Mouse (Mus musculus): Measurements from ENCODE around the gene Krtap17-1. TPM values are rescaled to one million over a fixed set of nuclear protein-coding genes. Genes with fewer than 3 reads are reported as not detected.

The Krtap17-1 gene
- polyA plus RNA-seq (2016; fragmentation: Nextera tagmentation; extraction: Ambion mirVana) = 0.68 and 0.90 TPM in 2 replicates

- 33% methylated on average over 26 of the region's 26 CpGs for WGBS
- Histone ChIP-seq H3K27ac (no peak within 1 kb of the TSS), H3K27me3 (ENCODE audit: low read depth, poor library complexity, severe bottlenecking) (peaks cover 27% of the 10 kb centered on the region), H3K36me3 (no peaks in the 10 kb centered on the region), H3K9me3 (replicated peaks) (no peaks in the 10 kb centered on the region), H3K4me3 (peak within 1 kb of the TSS; percentile 33), H3K4me1 (peaks cover 9% of the 10 kb centered on the region)
- peak; percentile 33 for DNase-seq (ENCODE audit: low spot score)
Observed at GRCm38 (mm10) chr11:99993620-99994383, at the start of gene Krtap17-1. Gene Krtap17-1 (minus strand): TSS chr11:99993994.

- no peaks in the 10 kb centered on the region for H3K4me1 ChIP-seq
Observed at GRCm38 (mm10) chr11:100041454-100041853, 47.7 kb upstream of the Krtap17-1 start, which contains the start of gene Krt34. Gene Krt34 (minus strand): TSS chr11:100041554.

GRCm38 (mm10) chr11:100029768-100030167 lies 36.0 kb upstream of the Krtap17-1 start, which contains the start of gene Krt33b:
Gene Krt33b (minus strand): TSS chr11:100029868.
- H3K27ac ChIP-seq = no peak within 1 kb of the TSS
- H3K4me1 ChIP-seq = no peaks in the 10 kb centered on the region
- no peaks in the 10 kb centered on the region for H3K9me3 ChIP-seq (replicated peaks)
- H3K27me3 ChIP-seq (ENCODE audit: low read depth, poor library complexity, severe bottlenecking) = no peaks in the 10 kb centered on the region
- DNase-seq (ENCODE audit: low spot score) = no peak
- WGBS = 94% methylated on average over 6 of the region's 6 CpGs
- no peak within 1 kb of the TSS for H3K4me3 ChIP-seq
- no peaks in the 10 kb centered on the region for H3K36me3 ChIP-seq

More at GRCm38 (mm10) chr11:100041454-100041853, 47.7 kb upstream of the Krtap17-1 start, which contains the start of gene Krt34:
- Histone ChIP-seq H3K36me3 (no peaks in the 10 kb centered on the region), H3K9me3 (replicated peaks) (no peaks in the 10 kb centered on the region), H3K4me3 (no peak within 1 kb of the TSS), H3K27me3 (ENCODE audit: low read depth, poor library complexity, severe bottlenecking) (no peaks in the 10 kb centered on the region), H3K27ac (no peak within 1 kb of the TSS)
- WGBS = 86% methylated on average over 6 of the region's 6 CpGs
- no peak for DNase-seq (ENCODE audit: low spot score)

GRCm38 (mm10) chr11:100021438-100021837 lies 27.6 kb upstream of the Krtap17-1 start:
- Histone ChIP-seq H3K9me3 (replicated peaks) (no peaks in the 10 kb centered on the region), H3K27ac (no peak overlapping the region), H3K4me1 (no peaks in the 10 kb centered on the region), H3K27me3 (ENCODE audit: low read depth, poor library complexity, severe bottlenecking) (no peaks in the 10 kb centered on the region), H3K36me3 (no peaks in the 10 kb centered on the region), H3K4me3 (no peak overlapping the region)
- no peak for DNase-seq (ENCODE audit: low spot score)
- WGBS = 89% methylated on average over 5 of the region's 5 CpGs

- H3K4me3 ChIP-seq = no peak overlapping the region
- no peaks in the 10 kb centered on the region for H3K36me3 ChIP-seq
- H3K27ac ChIP-seq = no peak overlapping the region
- no peaks in the 10 kb centered on the region for H3K9me3 ChIP-seq (replicated peaks)
- 93% methylated on average over 1 of the region's 1 CpGs for WGBS
- H3K27me3 ChIP-seq (ENCODE audit: low read depth, poor library complexity, severe bottlenecking) = no peaks in the 10 kb centered on the region
- no peaks in the 10 kb centered on the region for H3K4me1 ChIP-seq
- no peak for DNase-seq (ENCODE audit: low spot score)
Observed at GRCm38 (mm10) chr11:100019466-100019865, 25.7 kb upstream of the Krtap17-1 start.

GRCm38 (mm10) chr11:100016112-100016511 lies 22.3 kb upstream of the Krtap17-1 start, which contains the start of gene Krt33a:
Gene Krt33a (minus strand): TSS chr11:100016212.
- no peaks in the 10 kb centered on the region for H3K27me3 ChIP-seq (ENCODE audit: low read depth, poor library complexity, severe bottlenecking)
- no peaks in the 10 kb centered on the region for H3K36me3 ChIP-seq
- DNase-seq (ENCODE audit: low spot score) = no peak
- WGBS = 55% methylated on average over 4 of the region's 4 CpGs
- H3K4me3 ChIP-seq = no peak within 1 kb of the TSS
- H3K4me1 ChIP-seq = no peaks in the 10 kb centered on the region
- H3K27ac ChIP-seq = no peak within 1 kb of the TSS
- H3K9me3 ChIP-seq (replicated peaks) = no peaks in the 10 kb centered on the region

- Histone ChIP-seq H3K4me3 (no peak overlapping the region), H3K4me1 (no peaks in the 10 kb centered on the region), H3K27me3 (ENCODE audit: low read depth, poor library complexity, severe bottlenecking) (no peaks in the 10 kb centered on the region), H3K27ac (no peak overlapping the region), H3K36me3 (no peaks in the 10 kb centered on the region), H3K9me3 (replicated peaks) (no peaks in the 10 kb centered on the region)
- WGBS = 74% methylated on average over 4 of the region's 4 CpGs
- DNase-seq (ENCODE audit: low spot score) = no peak
Observed at GRCm38 (mm10) chr11:100013691-100014171, 19.9 kb upstream of the Krtap17-1 start.

GRCm38 (mm10) chr11:100010682-100011081 lies 16.9 kb upstream of the Krtap17-1 start:
- H3K4me1 ChIP-seq = no peaks in the 10 kb centered on the region
- H3K9me3 ChIP-seq (replicated peaks) = no peaks in the 10 kb centered on the region
- H3K27ac ChIP-seq = no peak overlapping the region
- WGBS = 88% methylated on average over 5 of the region's 5 CpGs
- no peak for DNase-seq (ENCODE audit: low spot score)
- no peaks in the 10 kb centered on the region for H3K27me3 ChIP-seq (ENCODE audit: low read depth, poor library complexity, severe bottlenecking)
- H3K36me3 ChIP-seq = no peaks in the 10 kb centered on the region
- no peak overlapping the region for H3K4me3 ChIP-seq

- Histone ChIP-seq H3K27ac (no peak overlapping the region), H3K9me3 (replicated peaks) (no peaks in the 10 kb centered on the region), H3K4me1 (no peaks in the 10 kb centered on the region), H3K4me3 (no peak overlapping the region), H3K27me3 (ENCODE audit: low read depth, poor library complexity, severe bottlenecking) (no peaks in the 10 kb centered on the region), H3K36me3 (no peaks in the 10 kb centered on the region)
- no peak for DNase-seq (ENCODE audit: low spot score)
- WGBS = 91% methylated on average over 5 of the region's 5 CpGs
Observed at GRCm38 (mm10) chr11:100008336-100008735, 14.5 kb upstream of the Krtap17-1 start.

GRCm38 (mm10) chr11:100006624-100007023 lies 12.8 kb upstream of the Krtap17-1 start:
- Histone ChIP-seq H3K4me3 (no peak overlapping the region), H3K27ac (no peak overlapping the region), H3K27me3 (ENCODE audit: low read depth, poor library complexity, severe bottlenecking) (no peaks in the 10 kb centered on the region), H3K4me1 (no peaks in the 10 kb centered on the region), H3K36me3 (no peaks in the 10 kb centered on the region), H3K9me3 (replicated peaks) (no peaks in the 10 kb centered on the region)
- no peak for DNase-seq (ENCODE audit: low spot score)
- 57% methylated on average over 3 of the region's 3 CpGs for WGBS

- H3K27ac ChIP-seq = no peak overlapping the region
- WGBS = 87% methylated on average over 8 of the region's 8 CpGs
- no peak for DNase-seq (ENCODE audit: low spot score)
- H3K4me1 ChIP-seq = no peaks in the 10 kb centered on the region
- H3K4me3 ChIP-seq = no peak overlapping the region
- H3K36me3 ChIP-seq = no peaks in the 10 kb centered on the region
- H3K9me3 ChIP-seq (replicated peaks) = no peaks in the 10 kb centered on the region
- no peaks in the 10 kb centered on the region for H3K27me3 ChIP-seq (ENCODE audit: low read depth, poor library complexity, severe bottlenecking)
Observed at GRCm38 (mm10) chr11:100005905-100006304, 12.1 kb upstream of the Krtap17-1 start.

GRCm38 (mm10) chr11:100004846-100005245 lies 11.1 kb upstream of the Krtap17-1 start:
- DNase-seq (ENCODE audit: low spot score) = no peak
- H3K9me3 ChIP-seq (replicated peaks) = no peaks in the 10 kb centered on the region
- H3K4me1 ChIP-seq = no peaks in the 10 kb centered on the region
- no peak overlapping the region for H3K4me3 ChIP-seq
- H3K27me3 ChIP-seq (ENCODE audit: low read depth, poor library complexity, severe bottlenecking) = no peaks in the 10 kb centered on the region
- 25% methylated on average over 6 of the region's 6 CpGs for WGBS
- H3K36me3 ChIP-seq = no peaks in the 10 kb centered on the region
- H3K27ac ChIP-seq = no peak overlapping the region

- no peak for DNase-seq (ENCODE audit: low spot score)
- H3K27ac ChIP-seq = no peak overlapping the region
- no peaks in the 10 kb centered on the region for H3K9me3 ChIP-seq (replicated peaks)
- 96% methylated on average over 7 of the region's 7 CpGs for WGBS
- H3K4me1 ChIP-seq = peaks cover under 1% of the 10 kb centered on the region; the same call in 1 of the 2 replicates
- peaks cover 10% of the 10 kb centered on the region for H3K27me3 ChIP-seq (ENCODE audit: low read depth, poor library complexity, severe bottlenecking)
- H3K4me3 ChIP-seq = no peak overlapping the region
- no peaks in the 10 kb centered on the region for H3K36me3 ChIP-seq
Observed at GRCm38 (mm10) chr11:99999091-99999490, 5.3 kb upstream of the Krtap17-1 start.

Data from limb, embryonic 10.5 days (tissue).